Mouse (Mus musculus): ENCODE measurements around the gene Arhgap27. TPM values are rescaled to one million over a fixed set of nuclear protein-coding genes. Genes with fewer than 3 reads are reported as not detected.
A peak's percentile ranks its signal among the peaks of the same experiment; 100 is the strongest.

Arhgap27 gene
- polyA plus RNA-seq, 1 experiment = not detected

GRCm38 (mm10) chr11:103404618-103405017, 41.1 kb upstream of the Arhgap27 start:
- no peak overlapping the region for H3K27ac ChIP-seq (ENCODE audit: insufficient read depth, low read depth, low read length)
- no peak for TF ChIP-seq CTCF (IDR thresholded peaks at IDR 0.05; ENCODE audit: insufficient read depth, low read depth, low read length)
- TF ChIP-seq POLR2A (IDR thresholded peaks at IDR 0.05; ENCODE audit: insufficient read depth, low read depth, low read length) = no peak
- H3K4me3 ChIP-seq (ENCODE audit: insufficient read depth, low read depth, low read length) = no peak overlapping the region
- H3K4me1 ChIP-seq (ENCODE audit: control insufficient read depth, insufficient read depth, low read length) = peaks cover 10% of the 10 kb centered on the region; the same call in 1 of the 2 replicates

DNA sequence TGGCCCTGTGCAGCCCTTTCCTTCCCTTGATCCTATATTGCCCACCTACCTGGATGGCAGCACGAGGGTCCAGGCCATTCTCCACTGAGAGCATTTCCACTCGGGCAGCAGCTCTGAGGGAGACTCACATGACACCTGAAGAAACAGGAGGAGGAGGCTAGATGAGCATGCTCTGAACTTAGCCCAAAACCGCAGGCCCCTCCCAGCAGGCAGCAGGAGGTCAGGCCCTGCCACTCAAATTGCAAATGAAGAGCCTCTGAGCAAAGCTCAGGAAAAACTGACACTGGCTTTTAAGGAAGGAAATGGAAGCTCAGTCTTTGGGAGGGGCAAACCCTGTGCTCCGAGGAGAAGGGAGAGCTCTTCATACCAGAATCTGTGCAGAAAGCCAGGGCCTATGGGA, 40.3 kb upstream of the Arhgap27 start:
- Histone ChIP-seq H3K27ac (ENCODE audit: insufficient read depth, low read depth, low read length) (no peak overlapping the region), H3K4me1 (ENCODE audit: control insufficient read depth, insufficient read depth, low read length) (peaks cover 4% of the 10 kb centered on the region; the same call in 1 of the 2 replicates), H3K4me3 (ENCODE audit: insufficient read depth, low read depth, low read length) (no peak overlapping the region)
- TF ChIP-seq CTCF (IDR thresholded peaks at IDR 0.05; ENCODE audit: insufficient read depth, low read depth, low read length) (no peak), POLR2A (IDR thresholded peaks at IDR 0.05; ENCODE audit: insufficient read depth, low read depth, low read length) (no peak)
- 83% methylated on average over 4 of the region's 4 CpGs for WGBS

GRCm38 (mm10) chr11:103402738-103403137, 39.2 kb upstream of the Arhgap27 start:
- no peak overlapping the region for H3K27ac ChIP-seq (ENCODE audit: insufficient read depth, low read depth, low read length)
- TF ChIP-seq CTCF (IDR thresholded peaks at IDR 0.05; ENCODE audit: insufficient read depth, low read depth, low read length) = no peak
- TF ChIP-seq POLR2A (IDR thresholded peaks at IDR 0.05; ENCODE audit: insufficient read depth, low read depth, low read length) = no peak
- WGBS = 64% methylated on average over 5 of the region's 5 CpGs
- H3K4me1 ChIP-seq (ENCODE audit: control insufficient read depth, insufficient read depth, low read length) = peaks cover 3% of the 10 kb centered on the region; the same call in 1 of the 2 replicates
- H3K4me3 ChIP-seq (ENCODE audit: insufficient read depth, low read depth, low read length) = no peak overlapping the region

DNA sequence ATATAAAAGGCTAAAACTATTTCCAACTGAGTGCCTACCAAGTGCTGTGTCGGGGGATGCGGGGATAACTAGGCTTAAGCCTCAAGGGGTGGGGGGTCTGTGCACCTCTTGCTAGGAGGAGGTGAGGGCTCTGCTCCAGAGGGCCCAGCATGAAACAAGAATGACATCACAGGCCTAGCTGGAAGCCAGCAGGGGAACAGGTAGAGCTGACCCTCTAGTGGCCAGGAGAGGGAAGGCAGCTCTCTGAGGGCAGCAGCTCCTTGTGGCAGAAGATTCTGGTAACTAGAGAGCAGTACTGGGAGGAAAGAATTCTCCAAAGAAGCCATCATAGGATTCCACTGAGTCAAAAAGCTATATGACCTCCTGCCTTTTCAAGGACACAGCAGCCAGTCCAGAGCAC, 38.7 kb upstream of the Arhgap27 start:
- TF ChIP-seq CTCF (IDR thresholded peaks at IDR 0.05; ENCODE audit: insufficient read depth, low read depth, low read length) (peak; percentile 46; the same call in 1 of the 2 replicates), POLR2A (IDR thresholded peaks at IDR 0.05; ENCODE audit: insufficient read depth, low read depth, low read length) (no peak)
- no peak overlapping the region for H3K27ac ChIP-seq (ENCODE audit: insufficient read depth, low read depth, low read length)
- H3K4me1 ChIP-seq (ENCODE audit: control insufficient read depth, insufficient read depth, low read length) = peaks cover 3% of the 10 kb centered on the region; the same call in 1 of the 2 replicates
- H3K4me3 ChIP-seq (ENCODE audit: insufficient read depth, low read depth, low read length) = no peak overlapping the region
- WGBS = 70% methylated on average over 2 of the region's 2 CpGs

DNA sequence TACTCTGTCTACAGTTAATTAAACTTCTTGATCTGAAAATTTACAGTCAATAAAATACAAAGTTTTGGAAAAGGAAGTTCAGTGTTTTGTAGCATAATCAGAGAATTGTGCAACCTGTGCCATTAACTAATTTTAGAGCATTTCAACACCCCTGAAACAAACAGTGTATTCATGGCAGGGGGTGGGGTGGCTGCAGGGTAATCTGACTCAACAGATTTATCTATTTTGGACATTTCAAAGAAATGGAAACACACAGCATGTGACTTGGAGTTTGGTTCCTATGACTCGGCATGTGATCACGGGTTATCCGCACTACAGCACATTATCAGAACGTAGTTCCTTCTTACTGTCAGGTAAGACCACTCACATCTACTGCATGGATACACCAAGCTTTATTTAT, 36.5 kb upstream of the Arhgap27 start:
- WGBS = 61% methylated on average over 4 of the region's 4 CpGs
- TF ChIP-seq POLR2A (IDR thresholded peaks at IDR 0.05; ENCODE audit: insufficient read depth, low read depth, low read length) = no peak
- no peak for TF ChIP-seq CTCF (IDR thresholded peaks at IDR 0.05; ENCODE audit: insufficient read depth, low read depth, low read length)
- no peak overlapping the region for H3K27ac ChIP-seq (ENCODE audit: insufficient read depth, low read depth, low read length)
- no peak overlapping the region for H3K4me3 ChIP-seq (ENCODE audit: insufficient read depth, low read depth, low read length)
- peaks cover 3% of the 10 kb centered on the region; the same call in 1 of the 2 replicates for H3K4me1 ChIP-seq (ENCODE audit: control insufficient read depth, insufficient read depth, low read length)

- no peak overlapping the region for H3K4me3 ChIP-seq (ENCODE audit: insufficient read depth, low read depth, low read length)
- peaks cover 6% of the 10 kb centered on the region; the same call in 1 of the 2 replicates for H3K4me1 ChIP-seq (ENCODE audit: control insufficient read depth, insufficient read depth, low read length)
- no peak overlapping the region for H3K27ac ChIP-seq (ENCODE audit: insufficient read depth, low read depth, low read length)
- TF ChIP-seq POLR2A (IDR thresholded peaks at IDR 0.05; ENCODE audit: insufficient read depth, low read depth, low read length) = no peak
- TF ChIP-seq CTCF (IDR thresholded peaks at IDR 0.05; ENCODE audit: insufficient read depth, low read depth, low read length) = no peak
- WGBS = 78% methylated on average over 3 of the region's 3 CpGs
Measured at GRCm38 (mm10) chr11:103399050-103399449, 35.6 kb upstream of the Arhgap27 start.

- TF ChIP-seq CTCF (IDR thresholded peaks at IDR 0.05; ENCODE audit: insufficient read depth, low read depth, low read length) (no peak), POLR2A (IDR thresholded peaks at IDR 0.05; ENCODE audit: insufficient read depth, low read depth, low read length) (no peak)
- Histone ChIP-seq H3K4me1 (ENCODE audit: control insufficient read depth, insufficient read depth, low read length) (0 out of 2 replicates have a peak, but pooled peaks cover 3% of the 10 kb centered on the region), H3K4me3 (ENCODE audit: insufficient read depth, low read depth, low read length) (no peak overlapping the region), H3K27ac (ENCODE audit: insufficient read depth, low read depth, low read length) (no peak overlapping the region)
- WGBS = 98% methylated on average over 4 of the region's 4 CpGs
Measured at GRCm38 (mm10) chr11:103396682-103397081, 33.2 kb upstream of the Arhgap27 start.

GRCm38 (mm10) chr11:103396236-103396635, 32.7 kb upstream of the Arhgap27 start:
- Histone ChIP-seq H3K27ac (ENCODE audit: insufficient read depth, low read depth, low read length) (no peak overlapping the region), H3K4me3 (ENCODE audit: insufficient read depth, low read depth, low read length) (no peak overlapping the region), H3K4me1 (ENCODE audit: control insufficient read depth, insufficient read depth, low read length) (0 out of 2 replicates have a peak, but pooled peaks cover 3% of the 10 kb centered on the region)
- 96% methylated on average over 4 of the region's 4 CpGs for WGBS
- TF ChIP-seq CTCF (IDR thresholded peaks at IDR 0.05; ENCODE audit: insufficient read depth, low read depth, low read length) (no peak), POLR2A (IDR thresholded peaks at IDR 0.05; ENCODE audit: insufficient read depth, low read depth, low read length) (no peak)

DNA sequence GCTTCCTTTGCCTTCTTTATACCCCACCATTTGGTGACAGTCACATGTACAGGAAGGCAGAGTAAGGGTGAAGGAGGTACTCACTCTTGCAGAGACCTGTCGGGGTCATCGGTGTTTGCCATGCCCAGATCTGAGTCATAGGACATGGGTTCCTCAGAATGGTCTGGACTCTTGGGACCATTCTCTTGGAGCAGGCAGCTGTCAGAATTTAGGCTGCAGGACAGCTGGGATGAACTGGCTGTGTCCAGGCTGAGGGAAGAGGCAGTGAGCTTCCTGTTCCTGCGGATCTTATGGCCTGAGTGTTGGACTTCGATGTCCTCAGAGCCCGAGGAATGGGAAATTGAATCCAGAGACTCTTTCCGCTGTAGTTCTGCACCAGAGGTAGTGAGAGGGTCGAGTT, 31.1 kb upstream of the Arhgap27 start:
- H3K27ac ChIP-seq (ENCODE audit: insufficient read depth, low read depth, low read length) = no peak overlapping the region
- H3K4me3 ChIP-seq (ENCODE audit: insufficient read depth, low read depth, low read length) = no peak overlapping the region
- 91% methylated on average over 7 of the region's 7 CpGs for WGBS
- 0 out of 2 replicates have a peak, but pooled peaks cover 3% of the 10 kb centered on the region for H3K4me1 ChIP-seq (ENCODE audit: control insufficient read depth, insufficient read depth, low read length)
- no peak for TF ChIP-seq POLR2A (IDR thresholded peaks at IDR 0.05; ENCODE audit: insufficient read depth, low read depth, low read length)
- no peak for TF ChIP-seq CTCF (IDR thresholded peaks at IDR 0.05; ENCODE audit: insufficient read depth, low read depth, low read length)
